Mouse (Mus musculus) retina, postnatal 1 day (tissue): ENCODE data around the gene Dbil5.
"Not testable (repeated sequence)": the region's sequence is repeated elsewhere in the genome, so short reads cannot be mapped to it uniquely, and the experiment has no call there.

Source experiments
- DNase-seq: peaks from one replicate; pipeline ENCODE4 v3.0.0-alpha.2; 2012

Gene Dbil5

GRCm38 (mm10) chr11:76217390-76217800 lies at the start of gene Dbil5, which contains the start of gene Gemin4:
Gene Dbil5, plus strand, starts transcription at chr11:76217608.
Gene Gemin4, minus strand, starts transcription at chr11:76217664.
- peak; percentile 98 for DNase-seq

- DNase-seq: no peak
Observed at GRCm38 (mm10) chr11:76168976-76169375, 48.4 kb upstream of the Dbil5 start.

- DNase-seq: peak; percentile 61
Observed at GRCm38 (mm10) chr11:76170207-76170606, 47.2 kb upstream of the Dbil5 start.

DNA sequence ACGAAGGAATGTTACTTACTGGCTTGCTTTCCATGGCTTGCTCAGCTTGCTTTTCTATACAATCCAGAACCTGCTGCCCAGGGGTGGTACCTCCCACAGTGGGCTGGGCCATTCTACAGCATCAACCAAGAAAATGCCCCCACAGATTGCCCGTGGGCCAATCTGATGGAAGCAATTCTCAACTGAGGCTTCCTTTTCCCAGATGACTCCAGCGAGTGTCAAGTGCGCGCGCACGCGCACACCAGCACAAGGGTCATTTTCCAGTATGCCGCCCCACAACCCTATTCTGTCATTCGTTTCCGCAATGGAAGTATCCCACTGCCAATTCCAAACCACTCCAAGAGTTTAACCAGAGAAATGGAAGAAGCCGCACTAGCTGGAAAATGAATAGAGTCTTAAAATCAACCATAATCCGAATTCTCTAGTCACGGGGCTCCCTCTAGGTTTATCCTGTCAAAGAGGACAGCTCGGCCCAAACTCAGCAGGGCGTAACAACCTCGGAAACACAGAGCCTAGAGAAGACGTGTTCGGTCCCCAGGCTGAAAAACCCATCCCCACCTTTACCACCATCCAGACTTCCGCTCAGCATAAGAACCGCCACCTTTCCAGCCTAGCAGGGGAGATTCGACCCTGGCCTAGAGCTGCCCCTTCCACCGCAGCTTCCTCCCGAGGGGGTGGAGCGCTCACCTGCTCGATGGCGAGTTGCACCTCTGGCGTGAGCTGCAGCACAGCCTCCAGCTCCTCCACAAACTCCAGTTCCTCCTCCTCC lies 38.5 kb upstream of the Dbil5 start:
- peak; percentile 72 for DNase-seq

DNA sequence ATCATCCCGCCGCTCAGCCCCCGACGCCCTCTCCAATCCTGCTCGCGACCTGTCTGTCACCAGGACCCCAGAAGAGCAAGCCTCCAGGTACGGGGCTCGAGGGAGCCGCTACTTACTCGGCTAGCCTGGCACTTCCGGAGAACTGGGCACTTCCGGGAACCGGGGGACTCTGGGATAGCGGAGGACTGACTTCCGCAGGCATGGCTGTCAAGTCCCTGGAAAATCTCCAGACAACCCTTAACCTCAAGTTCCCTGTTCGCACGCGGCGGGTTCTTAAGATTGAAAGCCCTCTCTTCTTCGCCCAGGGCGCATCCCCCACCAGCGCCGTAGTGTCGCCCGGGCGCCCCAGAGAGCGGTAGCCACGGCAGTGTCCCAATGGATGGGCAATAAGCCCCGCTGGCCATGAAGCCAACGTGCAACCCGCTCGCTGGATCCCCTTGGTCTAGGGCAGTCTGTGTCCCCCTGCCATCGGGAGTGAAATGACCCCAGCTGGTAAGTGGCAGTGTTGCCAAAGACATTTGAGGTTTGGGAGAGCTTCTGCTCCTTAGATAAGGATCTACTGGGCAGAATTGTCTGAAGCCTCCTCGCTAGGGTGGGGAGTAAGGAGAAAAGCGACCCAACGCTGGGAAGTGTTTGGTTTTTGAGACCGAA lies 37.8 kb upstream of the Dbil5 start, which contains the start of the genes Vps53 and Fam57a:
TSS of gene Vps53 (minus strand) at position 153 of the 651 bp plus-strand sequence.
TSS of gene Fam57a (plus strand) at position 177 of the 651 bp plus-strand sequence.
- DNase-seq: peak; percentile 94

GRCm38 (mm10) chr11:76180146-76180540 lies 37.3 kb upstream of the Dbil5 start:
- no peak for DNase-seq

- DNase-seq: no peak
Observed at GRCm38 (mm10) chr11:76183745-76184144, 33.7 kb upstream of the Dbil5 start.

DNA sequence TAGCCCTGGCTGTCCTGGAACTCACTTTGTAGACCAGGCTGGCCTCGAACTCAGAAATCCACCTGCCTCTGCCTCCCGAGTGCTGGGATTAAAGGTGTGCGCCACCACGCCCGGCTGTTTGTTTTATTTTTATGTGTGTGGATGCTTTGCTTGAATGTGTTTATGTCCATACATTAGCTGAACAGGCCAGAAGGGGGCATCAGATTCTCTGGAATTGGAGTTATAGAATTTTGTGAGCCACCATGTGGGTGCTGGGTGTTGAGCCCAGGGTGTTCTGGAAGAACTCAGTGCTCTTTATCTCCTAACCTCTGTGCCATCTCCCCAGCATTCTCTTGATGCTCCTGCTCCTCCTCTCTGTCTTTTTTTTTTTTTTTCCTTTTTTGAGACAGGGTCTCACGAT lies 30.5 kb upstream of the Dbil5 start:
- DNase-seq: no peak

- DNase-seq: no peak
Observed at GRCm38 (mm10) chr11:76196275-76196976, 21.0 kb upstream of the Dbil5 start.

GRCm38 (mm10) chr11:76196977-76197469 lies 20.4 kb upstream of the Dbil5 start:
- no peak for DNase-seq

GRCm38 (mm10) chr11:76201761-76202674 lies 15.4 kb upstream of the Dbil5 start:
- DNase-seq: peak; percentile 91

DNA sequence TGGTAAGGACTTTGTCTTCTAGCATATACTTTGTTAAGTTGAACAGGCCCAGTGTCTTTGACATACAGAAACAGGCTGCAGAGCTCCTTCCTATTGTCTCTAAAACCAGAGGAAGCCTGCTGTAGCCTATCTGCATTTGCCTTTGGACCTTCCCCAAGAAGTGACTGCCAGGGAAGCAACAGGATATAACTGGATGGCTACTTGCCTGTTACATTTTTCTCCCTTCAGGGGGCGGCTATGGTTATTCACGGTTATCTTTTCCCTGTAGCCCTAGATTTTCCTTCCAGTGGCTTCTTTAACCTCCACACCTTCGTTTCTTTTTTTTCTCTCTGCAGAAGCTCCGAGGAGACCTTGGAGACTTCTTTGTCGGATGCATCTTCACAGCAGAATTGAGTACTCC lies 10.6 kb upstream of the Dbil5 start:
- no peak for DNase-seq

DNA sequence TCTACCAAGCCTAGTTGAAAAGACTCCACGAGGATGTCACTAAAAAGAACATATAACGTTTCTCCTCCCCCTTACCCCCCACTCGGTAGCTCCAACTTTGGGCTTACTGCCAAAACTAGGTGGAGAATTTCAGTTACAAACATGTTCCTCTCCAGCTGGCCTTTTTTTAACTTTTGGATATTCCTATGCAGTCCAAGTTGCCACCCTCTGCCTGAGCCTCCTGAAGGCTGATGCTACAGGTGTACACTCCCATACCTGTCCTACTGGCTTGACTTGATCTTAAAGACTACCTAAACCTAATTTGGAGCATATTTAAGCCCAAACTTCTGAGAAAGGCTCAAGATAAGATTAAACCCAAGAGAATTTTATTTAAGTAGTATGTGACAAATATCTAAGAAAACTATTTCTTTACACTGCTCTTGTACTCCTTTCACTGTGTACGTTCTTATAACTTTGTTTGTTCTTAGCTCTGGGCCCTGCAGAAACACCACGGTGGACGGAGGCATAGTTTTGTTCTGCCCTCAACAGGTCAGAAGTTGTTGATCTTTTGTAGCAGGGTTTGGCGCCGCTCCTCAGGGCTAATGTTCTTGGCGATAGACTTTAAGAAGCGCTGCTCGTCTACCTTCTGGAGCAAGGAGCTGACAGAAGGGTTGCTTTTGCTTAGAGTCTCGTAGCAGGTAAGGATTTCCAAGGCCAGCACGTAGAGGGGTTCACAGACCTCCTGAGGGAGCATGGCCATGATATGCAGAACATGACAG lies 7.0 kb upstream of the Dbil5 start:
- DNase-seq: no peak

- DNase-seq: not testable (repeated sequence)
Observed at GRCm38 (mm10) chr11:76211595-76211994, 5.8 kb upstream of the Dbil5 start.

- no peak for DNase-seq
Observed at GRCm38 (mm10) chr11:76213841-76214240, 3.6 kb upstream of the Dbil5 start.

DNA sequence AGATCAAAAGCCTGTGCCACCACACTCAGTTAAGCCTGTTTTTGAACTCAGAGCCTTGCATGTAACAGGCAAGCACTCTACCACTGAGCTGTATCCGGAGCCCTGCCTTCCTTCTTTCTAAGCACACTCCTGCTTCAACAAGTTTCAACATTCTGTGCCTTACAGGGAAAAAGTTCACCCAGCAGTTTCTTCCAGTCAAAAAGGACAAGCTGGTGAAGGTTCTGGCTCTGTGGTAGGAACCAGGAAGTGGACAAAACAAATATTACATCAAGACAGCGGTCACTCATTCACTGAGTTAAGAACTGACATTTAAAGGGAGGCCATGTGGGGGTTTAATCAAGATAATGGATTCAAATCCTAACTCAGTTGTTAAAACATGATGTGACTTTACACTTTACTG lies 2.4 kb upstream of the Dbil5 start:
- no peak for DNase-seq

DNA sequence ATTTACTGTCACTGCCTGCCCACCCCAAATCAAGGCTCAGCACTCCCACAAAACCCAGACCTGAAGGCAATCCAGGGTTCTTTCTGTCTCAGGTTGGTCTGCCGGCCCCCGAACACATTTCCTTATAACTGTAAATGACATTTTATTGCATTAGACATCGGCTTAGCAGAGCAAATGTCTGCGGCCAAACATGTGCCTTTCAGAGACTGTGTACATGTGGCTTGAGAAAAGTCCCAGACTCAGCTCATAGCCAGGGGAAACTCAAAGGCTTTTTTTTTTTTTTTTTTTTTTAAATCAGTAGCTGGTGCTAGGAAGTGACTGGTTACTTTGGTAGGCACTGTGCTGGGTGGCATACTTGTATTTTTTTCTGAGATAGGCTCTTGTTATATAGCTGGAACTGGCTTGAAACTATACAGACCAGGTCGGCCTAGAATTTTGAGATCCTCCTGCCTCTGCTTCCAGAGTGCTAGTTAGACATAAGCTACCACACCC lies 1.3 kb upstream of the Dbil5 start:
- no peak for DNase-seq

GRCm38 (mm10) chr11:76216681-76217389 lies 573 bp upstream of the Dbil5 start:
- DNase-seq: peak; percentile 47

DNA sequence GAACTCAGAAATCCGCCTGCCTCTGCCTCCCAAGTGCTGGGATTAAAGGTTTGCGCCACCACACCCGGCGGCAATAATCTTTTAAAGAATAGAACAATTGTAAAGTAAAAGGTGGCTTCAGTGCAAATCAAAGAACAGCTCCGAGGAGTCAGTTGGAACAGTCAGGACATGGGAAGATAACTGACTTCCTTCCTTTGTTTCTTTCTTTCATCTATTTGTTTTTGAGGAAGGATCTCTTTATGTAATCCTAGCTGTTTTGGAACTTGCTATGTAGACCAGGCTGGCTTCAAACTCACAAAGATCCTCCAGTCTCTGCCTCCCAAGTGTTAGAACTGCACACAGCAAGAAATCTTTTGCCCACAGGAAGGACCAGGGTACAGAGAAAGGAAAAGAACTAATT lies 7.2 kb downstream of the Dbil5 start:
- no peak for DNase-seq

DNA sequence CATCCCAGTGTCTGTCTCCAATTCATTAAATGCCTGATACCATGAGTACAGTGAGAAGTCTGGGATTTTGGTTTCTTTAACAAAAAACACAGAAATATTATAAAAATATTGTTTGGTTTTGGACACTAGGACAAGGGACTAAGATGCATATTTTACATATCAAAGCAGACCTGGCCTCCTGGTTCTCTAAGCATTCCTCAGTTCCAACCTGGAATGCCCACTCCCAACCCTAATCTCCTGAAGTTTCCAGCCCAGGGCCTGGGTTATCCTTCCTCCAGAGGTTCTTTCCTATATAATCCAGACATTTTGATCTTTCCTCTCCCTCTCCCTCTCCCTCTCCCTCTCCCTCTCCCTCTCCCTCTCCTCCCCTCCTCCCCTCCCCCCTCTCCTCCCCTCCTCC lies 7.6 kb downstream of the Dbil5 start:
- no peak for DNase-seq

DNA sequence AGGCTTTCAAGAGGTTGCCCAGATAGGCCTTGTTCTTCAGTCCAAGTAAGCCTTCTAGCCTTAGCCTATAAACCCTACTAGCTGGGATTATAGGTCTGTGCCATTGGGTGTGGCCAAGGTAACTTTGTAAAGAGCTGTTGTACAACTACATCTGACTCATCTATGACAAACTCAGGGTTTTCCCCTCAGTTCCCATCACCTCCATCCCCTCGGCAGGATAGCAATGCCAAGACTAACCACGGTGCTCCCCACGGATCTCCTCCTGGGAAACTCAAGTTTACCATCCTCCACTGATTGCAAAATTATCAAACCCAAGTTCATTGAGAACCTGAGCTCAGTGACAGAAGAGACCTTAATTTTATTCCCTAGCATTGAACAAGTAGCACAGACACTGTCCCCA lies 18.7 kb downstream of the Dbil5 start:
- DNase-seq: no peak
